Mouse (Mus musculus): ENCODE measurements around the gene Drc3.

Gene Drc3

DNA sequence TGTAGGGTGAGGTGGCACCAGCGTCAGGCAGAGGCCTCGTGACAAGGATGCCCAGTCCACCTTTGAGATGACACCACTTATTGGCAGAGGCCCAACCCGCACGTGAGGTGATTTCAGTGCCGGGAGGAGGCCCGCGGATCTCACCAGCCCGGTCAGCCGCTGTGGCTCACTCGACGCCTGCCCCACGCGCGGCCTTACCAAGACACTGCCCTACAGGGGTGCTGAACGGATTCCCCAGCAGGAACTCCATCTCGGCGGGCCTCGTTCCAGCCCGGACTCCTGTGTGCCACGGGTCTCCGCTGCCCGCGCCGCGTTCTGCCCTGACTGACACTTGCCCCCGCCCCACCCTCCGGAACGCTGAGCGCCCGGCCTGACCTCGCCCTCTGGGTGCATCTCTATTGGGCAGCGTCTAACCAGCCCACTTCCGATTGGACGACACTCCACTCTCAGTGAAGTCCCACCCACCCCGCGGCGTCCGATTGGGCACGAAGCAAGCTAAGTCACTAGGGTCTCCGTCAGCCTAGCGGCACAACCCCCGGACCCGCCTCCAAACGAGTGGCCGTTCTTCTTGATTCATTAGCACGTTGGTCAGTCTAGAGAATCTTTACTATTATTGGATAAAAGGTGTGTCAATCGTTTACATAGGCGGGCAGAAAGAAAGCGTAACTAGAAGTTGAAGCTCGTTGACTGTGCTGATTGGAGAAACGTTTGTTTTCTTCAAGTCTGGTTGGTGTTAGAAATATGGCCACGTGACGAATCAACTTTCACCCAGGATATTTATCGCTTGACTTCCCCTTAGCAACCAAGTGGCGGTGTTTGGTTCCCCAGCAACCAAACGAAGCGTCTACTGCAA, at the start of gene Drc3, which contains the start of gene Tom1l2:
TSS of gene Drc3 (plus strand) at position 771 of the 853 bp plus-strand sequence.
TSS of gene Tom1l2 (minus strand) at position 347 of the 853 bp plus-strand sequence.
- DNase-seq (ENCODE audit: low spot score in 2 of 2) = peak; percentile 99 to 100

DNA sequence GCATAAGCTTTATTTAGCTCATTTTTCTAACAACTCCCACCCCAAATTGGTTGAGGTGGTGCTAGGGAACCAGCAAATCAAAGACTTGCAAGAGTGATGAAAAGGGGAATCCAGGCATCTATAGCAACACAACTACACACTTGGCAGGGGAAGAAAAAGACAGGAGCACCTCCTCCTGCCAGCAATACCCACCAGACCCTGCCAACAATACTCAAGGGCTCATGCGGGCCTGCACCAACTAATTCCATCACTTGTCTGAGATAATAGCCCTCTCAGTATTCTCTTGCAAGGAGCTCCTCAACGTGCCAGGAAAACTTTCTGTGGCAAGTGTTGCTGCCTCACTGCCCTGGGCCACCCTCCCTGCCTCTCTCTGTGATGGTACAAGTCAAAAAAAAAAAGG, 49.6 kb upstream of the Drc3 start:
- no peak for DNase-seq (ENCODE audit: low spot score in 2 of 2)

DNA sequence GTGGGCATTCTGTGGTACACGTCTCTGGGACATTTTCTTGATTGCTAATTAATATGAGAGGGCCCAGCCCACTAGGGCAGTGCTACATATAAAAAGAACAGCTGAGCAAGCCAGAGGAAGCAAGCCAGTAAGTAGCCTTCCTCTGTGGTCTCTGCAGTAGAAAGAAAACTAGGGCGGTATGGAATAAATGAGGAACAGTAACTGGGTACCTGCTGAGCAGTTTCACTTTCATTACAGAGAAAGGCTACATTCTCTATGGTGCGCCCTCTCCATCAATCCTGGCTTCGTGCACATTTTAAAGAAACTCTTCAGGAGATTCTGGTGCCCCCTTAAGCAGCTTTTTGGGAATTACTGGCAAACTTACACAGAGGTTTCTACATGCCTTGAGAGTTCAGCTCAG, 47.5 kb upstream of the Drc3 start:
- DNase-seq (ENCODE audit: low spot score in 2 of 2) = no peak

DNA sequence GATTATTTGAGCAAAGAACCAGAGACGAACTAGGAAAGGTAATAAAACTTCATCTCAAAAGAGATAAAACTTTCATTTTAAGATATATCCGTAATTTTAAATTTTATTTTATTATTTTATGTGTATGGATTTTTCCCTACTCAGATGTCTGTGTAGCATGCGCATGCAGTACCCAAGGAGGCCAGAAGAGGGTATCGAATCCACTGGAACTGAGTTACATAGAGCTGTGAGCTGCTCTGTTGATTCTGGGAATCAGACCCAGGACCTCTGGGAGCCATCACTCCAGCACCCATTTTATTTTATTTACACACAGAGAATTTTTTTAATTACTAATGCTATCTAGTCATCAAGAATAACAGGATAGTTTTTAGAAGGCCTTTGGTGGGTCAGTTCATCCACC, 46.3 kb upstream of the Drc3 start:
- no peak for DNase-seq (ENCODE audit: low spot score in 2 of 2)

- DNase-seq (ENCODE audit: low spot score in 2 of 2) = no peak
Measured at GRCm38 (mm10) chr11:60307375-60307825, 45.7 kb upstream of the Drc3 start.

DNA sequence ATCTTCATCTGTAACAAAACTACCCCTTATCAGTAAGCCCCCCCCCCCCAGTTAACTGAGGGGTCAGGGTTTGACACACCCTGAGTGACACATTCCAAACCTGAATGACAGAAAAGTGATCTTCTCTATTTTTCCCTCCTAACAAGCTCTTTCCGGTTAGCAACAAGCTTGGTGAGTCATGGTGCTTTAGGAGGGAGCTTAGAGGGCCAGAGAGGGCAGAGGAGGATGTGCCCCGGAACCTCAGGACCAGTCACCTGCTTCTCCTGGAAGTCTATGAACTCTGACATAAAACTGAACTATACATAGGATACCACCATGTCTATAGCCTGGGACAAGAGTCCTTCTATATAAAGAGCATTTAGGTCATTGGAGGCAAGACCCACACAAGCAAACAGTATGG, 45.1 kb upstream of the Drc3 start:
- no peak for DNase-seq (ENCODE audit: low spot score in 2 of 2)

DNA sequence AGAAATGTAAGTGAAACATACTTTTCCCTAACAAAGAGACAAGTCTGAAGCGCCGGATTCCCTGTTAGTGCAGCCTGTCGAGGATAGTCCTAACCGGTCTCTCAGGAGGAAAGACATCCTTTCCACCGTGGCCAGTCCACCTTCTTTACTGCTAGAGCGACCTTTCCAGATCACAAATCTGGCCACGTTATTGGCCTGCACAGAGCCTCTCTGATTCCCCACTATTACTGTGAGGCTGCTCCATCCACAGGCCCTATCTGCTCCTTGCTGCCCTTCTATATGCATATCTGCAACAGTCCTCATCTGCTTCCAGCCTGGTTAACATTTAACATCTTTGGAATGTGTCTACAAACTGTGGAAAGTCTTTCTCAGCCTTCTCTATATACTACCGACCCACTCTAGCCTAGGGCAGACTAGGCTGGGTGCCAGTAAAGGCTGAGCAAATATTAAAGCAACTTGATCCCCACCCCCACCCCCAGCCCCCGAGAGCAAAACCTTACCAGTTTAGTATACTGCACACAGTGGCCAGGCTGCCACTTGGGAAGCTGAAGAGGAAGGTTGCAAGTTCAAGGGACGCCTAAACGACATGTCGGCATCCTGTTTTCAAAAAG, 44.5 kb upstream of the Drc3 start:
- DNase-seq (ENCODE audit: low spot score in 2 of 2) = no peak

GRCm38 (mm10) chr11:60309875-60310274, 43.3 kb upstream of the Drc3 start:
- no peak for DNase-seq (ENCODE audit: low spot score in 2 of 2)

DNA sequence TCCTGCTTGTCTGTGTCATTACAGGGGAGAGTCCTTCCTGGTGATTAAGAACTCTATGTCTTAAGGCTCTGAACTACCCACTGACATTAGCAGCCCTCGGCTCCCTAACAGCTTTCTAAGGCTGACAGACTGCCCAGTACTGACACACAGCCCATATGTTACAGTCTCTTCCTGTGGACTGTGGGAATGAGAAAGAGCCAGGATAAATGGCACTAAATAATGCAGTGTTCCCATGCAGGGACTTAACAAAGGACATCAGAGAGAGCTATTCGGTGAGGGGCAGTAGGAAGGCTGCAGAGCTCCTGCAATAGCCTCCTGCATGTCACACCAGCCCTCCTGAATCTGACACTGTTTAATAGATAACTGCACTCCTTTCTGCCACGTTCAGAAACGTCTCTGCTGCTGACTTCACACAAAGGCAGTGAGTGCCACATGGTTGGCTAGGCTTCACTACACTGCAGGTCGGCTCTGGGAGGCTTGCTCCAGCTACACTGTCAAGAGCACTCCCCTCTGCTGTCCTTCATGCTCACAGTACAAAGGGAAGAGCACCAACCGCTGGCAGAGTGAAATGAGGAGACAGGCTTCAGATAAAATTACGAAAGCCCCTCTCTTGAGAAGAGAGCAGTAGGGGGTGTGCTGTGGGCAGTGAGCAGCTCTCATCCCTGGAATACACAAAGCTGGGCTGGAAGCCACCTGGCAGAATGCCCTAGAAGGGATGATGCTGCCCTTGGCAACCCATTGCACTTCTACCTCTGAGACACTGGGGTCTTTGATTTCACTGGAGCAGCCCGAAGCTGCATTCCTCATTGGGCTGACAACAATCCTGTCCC, 41.9 kb upstream of the Drc3 start:
- DNase-seq (ENCODE audit: low spot score in 2 of 2) = peak; percentile 64 to 86

DNA sequence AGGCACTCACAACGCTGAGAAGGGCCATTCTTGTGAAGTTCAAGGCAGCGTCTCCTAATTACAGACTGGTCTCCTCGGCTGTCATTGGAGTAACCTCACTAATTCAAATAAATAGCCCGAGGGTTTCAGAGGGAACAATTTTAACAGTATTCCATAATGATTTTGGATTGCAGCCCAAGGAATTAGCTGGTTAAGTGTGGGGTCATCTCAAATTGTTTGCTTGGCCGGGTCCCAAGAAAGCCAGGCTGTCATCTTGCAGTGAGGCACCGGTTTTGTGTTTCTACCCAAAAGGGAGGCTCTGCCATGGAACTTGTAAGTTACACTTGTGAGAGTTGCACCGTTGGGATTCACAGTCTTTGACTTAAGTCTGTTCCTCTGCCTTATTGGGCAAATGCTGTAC, 36.9 kb upstream of the Drc3 start:
- no peak for DNase-seq (ENCODE audit: low spot score in 2 of 2)

GRCm38 (mm10) chr11:60316883-60317282, 36.2 kb upstream of the Drc3 start:
- no peak for DNase-seq (ENCODE audit: low spot score in 2 of 2)

DNA sequence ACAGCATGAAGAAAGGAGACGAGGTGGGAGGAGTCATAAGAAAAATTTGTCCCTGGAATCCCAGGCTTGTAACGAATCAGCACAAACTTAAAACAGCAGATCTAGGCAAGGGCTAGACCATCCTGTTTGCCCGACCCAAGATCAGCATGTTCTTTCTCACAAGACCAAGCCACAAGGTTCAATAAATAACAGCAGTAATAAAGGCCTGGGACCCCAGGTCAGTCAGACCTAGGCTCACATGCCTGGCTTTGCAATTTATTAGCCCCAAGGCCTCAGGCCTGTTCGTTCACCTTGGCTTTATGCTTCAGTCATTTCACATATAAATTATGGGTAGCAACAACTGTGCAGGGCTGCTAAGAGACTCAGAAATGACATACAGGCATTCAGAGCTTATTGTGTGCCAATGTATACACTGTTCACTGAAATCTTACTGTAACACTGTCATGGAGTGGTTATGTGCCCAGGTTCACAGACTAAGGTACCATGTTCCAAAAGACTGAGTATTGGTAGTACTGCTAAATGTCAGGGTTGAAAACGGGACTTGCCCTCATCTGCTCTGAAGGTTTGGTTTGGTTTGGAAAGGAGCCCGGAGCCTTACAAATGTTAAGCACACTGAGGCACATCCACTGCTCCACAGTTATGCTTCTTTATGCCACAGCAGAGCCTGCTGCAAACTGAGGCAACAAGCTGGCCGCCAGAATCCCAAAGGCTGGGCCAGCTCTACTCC, 35.6 kb upstream of the Drc3 start:
- no peak for DNase-seq (ENCODE audit: low spot score in 2 of 2)

GRCm38 (mm10) chr11:60318716-60319115, 34.4 kb upstream of the Drc3 start:
- no peak for DNase-seq (ENCODE audit: low spot score in 2 of 2)

- no peak for DNase-seq (ENCODE audit: low spot score in 2 of 2)
Measured at GRCm38 (mm10) chr11:60319257-60320066, 33.7 kb upstream of the Drc3 start.

DNA sequence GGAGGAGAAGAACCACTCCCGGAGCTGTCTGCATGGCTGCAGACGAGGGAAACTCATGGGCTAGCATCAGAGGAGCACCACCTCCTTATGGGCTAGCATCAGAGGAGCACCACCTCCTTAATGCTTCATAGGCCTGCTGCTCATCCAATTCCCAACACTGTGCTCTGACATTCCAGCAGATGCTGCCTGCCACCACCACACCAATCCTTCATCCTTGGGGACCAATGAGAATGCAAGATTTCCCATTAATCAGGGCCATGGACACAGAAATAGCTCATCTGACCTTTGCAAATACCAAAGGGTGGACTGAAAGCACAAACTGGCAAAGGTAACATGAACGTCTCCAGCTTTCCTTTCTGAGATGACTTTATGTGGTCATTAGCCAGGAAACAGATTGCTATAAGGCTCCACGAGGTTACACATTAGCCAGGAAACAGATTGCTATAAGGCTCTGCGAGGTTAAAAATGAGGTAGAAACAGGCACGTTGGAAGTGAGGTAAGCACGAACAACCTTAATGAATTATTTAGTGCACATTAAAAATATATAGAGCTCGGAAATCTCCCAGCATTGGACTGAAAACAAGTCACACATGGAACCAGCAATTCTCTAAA, 32.6 kb upstream of the Drc3 start:
- no peak for DNase-seq (ENCODE audit: low spot score in 2 of 2)

- DNase-seq (ENCODE audit: low spot score in 2 of 2) = no peak
Measured at GRCm38 (mm10) chr11:60321438-60321837, 31.7 kb upstream of the Drc3 start.

- no peak for DNase-seq (ENCODE audit: low spot score in 2 of 2)
Measured at GRCm38 (mm10) chr11:60323731-60324130, 29.4 kb upstream of the Drc3 start.

- DNase-seq (ENCODE audit: low spot score in 2 of 2) = no peak
Measured at GRCm38 (mm10) chr11:60330551-60330950, 22.6 kb upstream of the Drc3 start.

DNA sequence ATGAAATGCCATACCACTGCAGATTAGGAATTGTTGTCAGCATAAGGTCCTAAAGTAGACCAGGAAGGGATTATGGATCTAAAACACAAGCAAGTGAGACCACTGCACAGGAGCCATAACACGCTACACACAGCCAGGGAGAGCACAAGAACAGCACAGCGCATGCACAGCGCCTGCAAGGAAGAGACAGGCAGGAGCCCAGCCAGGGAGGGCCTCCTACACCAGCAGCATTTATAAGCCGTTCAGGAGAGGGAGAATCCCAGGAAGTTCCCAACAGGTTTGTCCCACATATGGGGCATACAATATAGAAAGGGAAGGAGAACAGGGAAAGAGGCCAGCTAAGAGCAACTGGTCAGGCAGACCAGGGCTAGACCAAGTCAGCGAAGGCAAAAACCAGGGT, 19.7 kb upstream of the Drc3 start:
- DNase-seq (ENCODE audit: low spot score in 2 of 2) = no peak

DNA sequence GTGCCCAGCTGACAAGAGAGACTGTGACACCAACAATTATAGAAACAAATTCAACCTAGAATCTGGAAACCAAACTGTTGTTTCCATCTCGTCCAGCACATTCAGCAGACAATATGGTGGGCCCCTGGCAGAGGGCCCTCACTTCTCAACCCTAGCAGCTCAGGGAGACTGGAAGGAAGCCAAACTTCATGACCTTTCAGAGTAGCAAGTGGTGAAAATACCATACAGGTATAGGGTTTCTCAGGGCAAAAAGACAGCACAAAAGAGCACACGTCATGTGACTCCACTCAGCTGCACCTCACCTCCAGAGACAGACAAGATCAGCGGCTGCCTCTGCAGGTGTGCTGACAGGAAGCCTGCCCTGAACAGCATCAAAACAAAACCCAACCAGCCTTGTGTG, 19.0 kb upstream of the Drc3 start:
- DNase-seq (ENCODE audit: low spot score in 2 of 2) = no peak

Measured in frontal cortex, postnatal 14 days (tissue).